Mouse (Mus musculus) CD4-positive, CD25-positive, alpha-beta regulatory T cell, adult 2 months (primary cell): ENCODE data around the gene Tfec.

ENCODE experiments used
- DNase-seq: peaks from one replicate; pipeline ENCODE4 v3.0.0-alpha.2; 2012; ENCODE audit warnings: low read depth, low spot score

Gene Tfec

GRCm38 (mm10) chr6:16796914-16797313 lies 101.3 kb downstream of the Tfec start:
- no peak for DNase-seq

GRCm38 (mm10) chr6:16794036-16794435 lies 104.2 kb downstream of the Tfec start:
- DNase-seq = no peak

DNA sequence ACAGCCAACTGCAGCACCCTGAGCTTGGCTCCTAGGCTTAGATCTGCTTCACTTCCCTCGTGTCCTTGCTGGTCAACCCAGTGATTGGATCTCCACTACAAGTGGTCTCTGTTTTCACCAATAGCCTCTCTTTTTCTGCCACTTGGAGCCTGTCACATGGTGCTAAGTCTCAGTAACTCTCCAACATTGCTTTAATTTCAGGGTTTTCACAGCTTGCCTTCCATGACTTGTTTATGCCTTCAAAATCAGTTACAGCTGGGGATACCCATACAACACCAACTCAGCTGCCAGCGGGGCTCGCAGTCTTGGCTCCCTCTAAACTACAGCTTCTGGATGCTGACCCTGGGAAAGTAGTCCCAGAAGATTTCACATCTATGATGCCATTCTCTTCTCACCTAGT lies 113.1 kb downstream of the Tfec start:
- DNase-seq = no peak
